Mouse (Mus musculus): ENCODE measurements around the gene Pgap3. TPM values are rescaled to one million over a fixed set of nuclear protein-coding genes. Genes with fewer than 3 reads are reported as not detected.
"Not testable (repeated sequence)": the region's sequence is repeated elsewhere in the genome, so short reads cannot be mapped to it uniquely, and the experiment has no call there.

The Pgap3 gene
- polyA plus RNA-seq, 1 experiment from 2014 or later: 2.9 TPM

GRCm38 (mm10) chr11:98394301-98394700 is 6.0 kb downstream of the Pgap3 start:
- 84% methylated on average over 6 of the region's 6 CpGs for WGBS (ENCODE audit: missing documents)
- Histone ChIP-seq H3K4me3 (ENCODE audit: inconsistent target) (no peak overlapping the region), H3K79me2 (ENCODE audit: inconsistent target) (no peaks in the 10 kb centered on the region), H3K27ac (no peak overlapping the region), H3K36me3 (ENCODE audit: inconsistent target) (no peaks in the 10 kb centered on the region)

GRCm38 (mm10) chr11:98393317-98393716 is 7.0 kb downstream of the Pgap3 start:
- 35% methylated on average over 6 of the region's 6 CpGs for WGBS (ENCODE audit: missing documents)
- no peak overlapping the region for H3K27ac ChIP-seq
- H3K36me3 ChIP-seq (ENCODE audit: inconsistent target): no peaks in the 10 kb centered on the region
- H3K4me3 ChIP-seq (ENCODE audit: inconsistent target): no peak overlapping the region
- no peaks in the 10 kb centered on the region for H3K79me2 ChIP-seq (ENCODE audit: inconsistent target)

DNA sequence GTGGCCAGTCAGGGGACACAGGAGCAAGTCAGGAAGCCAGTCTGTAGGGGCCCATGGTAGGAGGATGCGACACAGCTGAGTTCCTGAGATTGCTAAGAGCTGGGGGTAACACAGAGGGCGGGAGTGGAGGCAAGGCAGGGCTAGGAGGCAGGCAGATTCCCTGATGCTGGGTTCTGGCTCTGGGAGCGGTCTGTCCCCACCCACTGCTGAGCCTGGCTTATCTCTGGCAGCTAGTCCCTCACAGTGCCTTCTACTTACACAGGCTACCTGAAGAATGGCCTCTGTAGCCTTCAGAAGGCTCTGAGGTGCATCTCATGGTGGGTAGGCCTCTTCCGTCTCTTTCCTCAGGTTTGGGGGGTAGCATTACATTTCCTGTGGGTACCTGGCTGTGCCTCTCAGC is 7.6 kb downstream of the Pgap3 start:
- H3K36me3 ChIP-seq (ENCODE audit: inconsistent target): no peaks in the 10 kb centered on the region
- WGBS (ENCODE audit: missing documents): 49% methylated on average over 4 of the region's 4 CpGs
- H3K4me3 ChIP-seq (ENCODE audit: inconsistent target): no peak overlapping the region
- no peak overlapping the region for H3K27ac ChIP-seq
- H3K79me2 ChIP-seq (ENCODE audit: inconsistent target): no peaks in the 10 kb centered on the region

DNA sequence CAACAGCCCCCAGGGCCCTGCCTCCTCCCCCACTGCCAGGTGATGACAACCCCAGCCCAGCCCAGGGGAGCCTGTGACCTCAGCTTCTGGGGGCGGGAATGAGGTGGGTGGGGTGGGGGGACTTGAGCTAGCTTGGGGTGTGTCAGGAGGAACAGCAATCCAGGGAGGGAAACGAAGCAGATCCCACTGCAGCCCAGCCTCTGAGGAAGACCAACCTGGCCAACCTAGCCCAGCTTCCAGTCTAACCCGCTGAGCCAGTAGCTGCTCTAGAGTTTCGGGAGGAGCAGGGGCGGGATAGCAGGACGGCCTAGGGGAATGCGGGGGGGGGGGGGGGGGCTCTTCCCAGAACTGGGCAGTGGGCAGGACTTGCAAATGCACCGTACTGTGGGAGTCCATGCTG is 8.3 kb downstream of the Pgap3 start:
- H3K4me3 ChIP-seq (ENCODE audit: inconsistent target): no peak overlapping the region
- H3K36me3 ChIP-seq (ENCODE audit: inconsistent target): no peaks in the 10 kb centered on the region
- no peaks in the 10 kb centered on the region for H3K79me2 ChIP-seq (ENCODE audit: inconsistent target)
- H3K27ac ChIP-seq: no peak overlapping the region
- 73% methylated on average over 7 of the region's 8 CpGs for WGBS (ENCODE audit: missing documents)

- 91% methylated on average over 12 of the region's 12 CpGs for WGBS (ENCODE audit: missing documents)
- Histone ChIP-seq H3K27ac (no peak overlapping the region), H3K79me2 (ENCODE audit: inconsistent target) (no peaks in the 10 kb centered on the region), H3K36me3 (ENCODE audit: inconsistent target) (no peaks in the 10 kb centered on the region), H3K4me3 (ENCODE audit: inconsistent target) (no peak overlapping the region)
Observed at GRCm38 (mm10) chr11:98390141-98390540, 10.1 kb downstream of the Pgap3 start.

DNA sequence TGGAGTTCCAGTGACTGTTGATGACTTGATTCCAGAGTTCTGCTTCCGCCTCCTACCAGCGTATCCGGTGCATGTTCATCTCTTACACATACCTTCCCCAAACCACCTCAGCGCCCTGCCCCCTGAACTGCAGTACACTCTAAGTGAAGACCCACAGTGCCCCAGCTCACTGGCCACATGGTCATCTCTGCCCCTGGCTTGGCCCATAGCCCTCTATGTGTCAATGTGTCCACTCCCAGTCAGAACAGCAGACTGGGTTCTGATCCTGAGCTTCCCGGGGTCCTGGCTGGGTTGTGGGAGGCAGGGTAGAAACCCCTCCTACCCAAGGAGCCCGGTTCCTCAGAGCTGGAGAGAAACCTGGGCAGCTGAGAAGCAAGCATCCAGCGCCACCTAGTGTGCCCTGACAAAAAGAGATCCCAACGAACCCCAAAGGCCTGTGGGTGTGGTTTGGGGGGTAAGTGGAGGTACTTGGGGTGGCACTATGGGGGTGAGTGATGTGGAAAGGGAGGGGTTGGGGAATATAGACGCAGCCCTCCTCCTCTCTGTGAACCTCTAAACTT is 11.0 kb downstream of the Pgap3 start:
- Histone ChIP-seq H3K79me2 (ENCODE audit: inconsistent target) (no peaks in the 10 kb centered on the region), H3K36me3 (ENCODE audit: inconsistent target) (no peaks in the 10 kb centered on the region), H3K27ac (no peak overlapping the region), H3K4me3 (ENCODE audit: inconsistent target) (no peak overlapping the region)
- WGBS (ENCODE audit: missing documents): 20% methylated on average over 9 of the region's 9 CpGs

- Histone ChIP-seq H3K36me3 (ENCODE audit: inconsistent target) (no peaks in the 10 kb centered on the region), H3K4me3 (ENCODE audit: inconsistent target) (no peak overlapping the region), H3K27ac (no peak overlapping the region), H3K79me2 (ENCODE audit: inconsistent target) (no peaks in the 10 kb centered on the region)
- WGBS (ENCODE audit: missing documents): 92% methylated on average over 9 of the region's 10 CpGs
Observed at GRCm38 (mm10) chr11:98388282-98388681, 12.0 kb downstream of the Pgap3 start.

DNA sequence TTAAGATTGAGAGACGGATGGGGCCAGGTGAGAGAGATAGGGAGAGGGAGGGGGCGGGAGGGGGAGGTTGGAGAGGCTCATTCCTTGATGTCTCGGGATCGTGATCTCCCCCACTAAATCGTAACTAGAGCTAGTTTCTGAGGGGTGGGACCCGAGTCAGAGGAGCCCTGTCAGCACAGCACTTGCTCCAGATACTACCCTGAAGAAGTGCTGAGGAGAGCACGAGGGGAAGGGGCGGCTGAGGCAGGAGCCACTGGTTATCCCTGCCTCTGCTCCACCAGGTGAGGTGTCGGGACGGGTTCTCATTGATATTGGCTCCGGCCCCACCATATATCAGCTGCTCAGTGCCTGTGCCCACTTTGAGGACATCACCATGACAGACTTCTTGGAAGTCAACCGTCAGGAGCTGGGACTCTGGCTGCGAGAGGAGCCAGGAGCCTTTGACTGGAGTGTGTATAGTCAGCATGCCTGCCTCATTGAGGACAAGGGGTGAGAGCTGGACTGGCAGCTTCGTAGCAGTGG is 13.2 kb downstream of the Pgap3 start:
- 70% methylated on average over 12 of the region's 14 CpGs for WGBS (ENCODE audit: missing documents)
- Histone ChIP-seq H3K4me3 (ENCODE audit: inconsistent target) (no peak overlapping the region), H3K27ac (no peak overlapping the region), H3K36me3 (ENCODE audit: inconsistent target) (no peaks in the 10 kb centered on the region), H3K79me2 (ENCODE audit: inconsistent target) (no peaks in the 10 kb centered on the region)

GRCm38 (mm10) chr11:98386596-98386995 is 13.7 kb downstream of the Pgap3 start:
- 21% methylated on average over 24 of the region's 24 CpGs for WGBS (ENCODE audit: missing documents)
- no peak overlapping the region for H3K4me3 ChIP-seq (ENCODE audit: inconsistent target)
- no peaks in the 10 kb centered on the region for H3K36me3 ChIP-seq (ENCODE audit: inconsistent target)
- no peaks in the 10 kb centered on the region for H3K79me2 ChIP-seq (ENCODE audit: inconsistent target)
- no peak overlapping the region for H3K27ac ChIP-seq

DNA sequence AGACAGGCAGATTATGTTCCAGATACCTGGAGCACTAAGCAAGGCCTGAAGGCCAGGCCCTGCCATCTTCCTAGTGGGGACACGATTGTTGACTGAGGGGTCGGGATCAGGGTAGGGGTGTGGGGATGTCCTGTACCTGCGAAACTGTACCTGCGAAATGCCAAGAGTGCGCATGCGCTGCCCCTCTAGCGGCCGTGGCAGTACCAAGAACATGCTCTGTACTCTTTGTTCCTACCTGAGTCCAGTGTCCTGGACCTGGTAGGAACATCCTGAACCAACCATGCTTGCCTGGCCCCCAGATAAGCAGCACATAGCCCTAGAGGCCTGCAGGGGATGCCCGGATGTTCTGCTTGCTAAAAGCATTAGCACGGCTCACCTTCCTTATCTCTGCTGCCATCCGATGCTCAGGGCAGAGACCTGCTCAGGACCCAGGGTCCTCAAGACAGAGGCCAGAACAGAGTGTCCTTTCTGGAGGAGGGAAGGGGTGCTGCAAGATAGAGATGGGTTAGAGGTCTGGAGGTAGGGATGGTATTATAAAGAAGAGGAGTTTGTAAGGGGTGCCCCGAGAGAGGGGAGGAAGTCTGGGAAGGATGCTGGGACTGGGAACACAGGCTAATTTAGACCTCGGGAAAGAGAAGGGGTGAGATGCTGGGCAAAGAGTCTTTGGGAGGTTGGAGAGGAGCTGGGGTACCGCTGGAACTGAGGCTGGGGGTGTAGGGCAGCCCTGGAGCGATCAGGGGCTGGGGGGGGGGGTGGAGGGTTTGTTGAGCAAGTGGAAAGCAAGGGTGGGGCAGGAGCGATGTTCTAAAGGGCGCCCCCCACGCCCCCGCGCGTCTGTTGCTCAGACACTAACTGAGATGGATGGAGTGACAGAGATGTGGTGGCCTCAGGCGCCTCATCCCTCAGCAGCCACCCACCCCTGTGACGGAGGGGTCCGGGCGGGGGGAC is 14.4 kb downstream of the Pgap3 start, which contains the start of gene Pnmt:
Gene Pnmt (plus strand): TSS at position 813 of the 948 bp plus-strand sequence.
- no peaks in the 10 kb centered on the region for H3K79me2 ChIP-seq (ENCODE audit: inconsistent target)
- peaks cover 1% of the 10 kb centered on the region; the same call in 1 of the 2 replicates for H3K36me3 ChIP-seq (ENCODE audit: inconsistent target)
- 65% methylated on average over 24 of the region's 25 CpGs for WGBS (ENCODE audit: missing documents)
- no peak within 1 kb of the TSS for H3K27ac ChIP-seq
- no peak within 1 kb of the TSS for H3K4me3 ChIP-seq (ENCODE audit: inconsistent target)

DNA sequence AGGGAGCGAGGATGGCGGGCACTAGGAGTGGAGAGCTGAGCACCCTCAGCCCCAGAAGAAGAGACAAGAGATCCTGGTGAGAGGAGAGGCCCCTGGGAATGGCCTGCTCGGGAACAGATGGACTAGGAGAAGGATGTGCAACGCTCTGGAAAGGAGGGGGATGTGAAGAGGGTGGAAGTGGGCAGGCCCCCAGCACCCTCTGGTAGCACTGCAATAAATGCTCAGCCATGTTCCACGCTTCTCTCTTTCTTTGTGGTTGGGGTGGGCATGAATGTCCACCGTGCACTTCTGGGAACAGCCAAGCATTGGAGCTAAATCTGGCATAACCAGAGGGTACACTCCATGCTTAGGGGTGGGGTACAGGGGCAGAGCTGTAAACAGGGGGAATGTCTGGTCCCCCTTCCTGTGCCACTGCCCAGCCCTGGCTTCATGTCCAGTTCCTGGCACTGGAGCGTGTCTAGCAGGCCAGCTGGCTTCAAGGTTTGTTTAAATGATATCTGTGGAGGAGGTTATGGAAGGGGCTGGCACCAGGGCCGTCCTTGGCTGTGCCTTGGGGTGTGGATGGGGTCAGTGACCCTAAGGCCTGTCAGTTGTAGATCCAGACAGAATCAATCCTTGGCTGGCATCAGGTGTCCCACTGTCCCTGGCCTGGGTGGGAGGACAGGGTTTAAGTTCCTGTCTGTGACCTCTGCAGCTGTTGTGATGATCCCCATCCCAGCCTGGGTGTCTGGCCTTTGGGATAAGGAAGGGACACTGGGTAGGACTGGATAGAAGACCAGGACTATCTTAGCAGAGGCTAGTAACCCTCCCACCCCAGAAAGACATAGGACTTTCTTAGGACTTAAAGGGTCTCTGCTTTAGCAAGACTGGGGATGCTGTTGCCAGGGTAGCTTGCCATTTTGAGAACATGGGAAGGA is 15.3 kb downstream of the Pgap3 start:
- Histone ChIP-seq H3K36me3 (ENCODE audit: inconsistent target) (peaks cover 11% of the 10 kb centered on the region), H3K79me2 (ENCODE audit: inconsistent target) (no peaks in the 10 kb centered on the region), H3K4me3 (ENCODE audit: inconsistent target) (no peak overlapping the region), H3K27ac (no peak overlapping the region)
- WGBS (ENCODE audit: missing documents): 77% methylated on average over 8 of the region's 8 CpGs

DNA sequence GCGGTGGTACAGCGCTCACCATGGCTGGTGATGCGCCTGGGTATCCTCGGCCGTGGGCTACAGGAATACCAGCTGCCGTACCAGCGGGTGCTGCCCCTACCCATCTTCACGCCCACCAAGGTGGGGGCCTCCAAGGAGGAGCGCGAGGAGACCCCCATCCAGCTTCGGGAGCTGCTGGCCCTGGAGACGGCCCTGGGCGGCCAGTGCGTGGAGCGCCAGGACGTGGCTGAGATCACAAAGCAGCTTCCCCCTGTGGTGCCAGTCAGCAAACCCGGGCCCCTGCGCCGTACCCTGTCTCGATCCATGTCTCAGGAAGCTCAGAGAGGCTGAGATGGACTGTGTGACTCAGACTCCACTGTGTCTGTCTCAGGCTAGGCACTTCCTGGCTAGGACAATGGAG is 16.1 kb downstream of the Pgap3 start:
- Histone ChIP-seq H3K4me3 (ENCODE audit: inconsistent target) (no peak overlapping the region), H3K79me2 (ENCODE audit: inconsistent target) (no peaks in the 10 kb centered on the region), H3K27ac (no peak overlapping the region), H3K36me3 (ENCODE audit: inconsistent target) (peaks cover 18% of the 10 kb centered on the region)
- 79% methylated on average over 19 of the region's 20 CpGs for whole genome bisulfite sequencing (ENCODE audit: missing documents)

DNA sequence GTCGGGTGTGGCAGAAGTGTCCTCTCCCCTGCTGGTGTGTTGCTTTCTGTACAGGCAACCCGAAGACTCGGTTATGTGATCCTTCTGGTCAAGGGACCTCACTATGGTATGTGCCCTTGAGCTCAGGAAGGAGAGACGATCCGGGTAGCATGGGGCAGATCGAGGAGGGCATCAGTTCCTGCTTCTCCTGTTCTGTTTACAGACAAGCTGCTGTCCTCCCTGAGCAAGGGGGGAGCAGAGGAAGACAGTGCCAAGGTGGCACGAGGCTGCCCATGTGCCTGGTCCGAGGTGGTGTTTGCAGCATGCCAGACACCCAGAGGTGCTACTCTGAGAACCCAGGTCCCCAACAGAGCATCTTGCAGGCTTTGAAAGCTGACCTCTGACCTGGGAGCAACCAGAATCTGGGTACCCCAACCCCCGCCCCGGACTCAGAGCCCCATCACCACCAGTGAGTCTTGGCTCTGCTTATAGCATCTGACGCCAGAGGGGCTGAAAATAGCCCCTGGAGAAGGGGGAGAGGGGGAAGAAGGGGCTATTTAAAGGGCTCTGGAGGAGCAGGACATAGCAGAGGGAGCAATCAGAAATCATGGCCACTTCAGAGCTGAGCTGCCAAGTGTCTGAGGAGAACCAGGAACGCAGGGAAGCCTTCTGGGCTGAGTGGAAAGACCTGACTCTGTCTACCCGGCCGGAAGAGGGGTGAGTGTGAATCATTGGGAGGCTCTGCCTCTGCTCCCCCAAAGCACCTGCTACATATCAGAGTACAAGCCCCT is 16.8 kb downstream of the Pgap3 start, which contains the start of gene Tcap:
Gene Tcap (plus strand): TSS at position 551 of the 770 bp plus-strand sequence.
- Histone ChIP-seq H3K27ac (no peak within 1 kb of the TSS), H3K36me3 (ENCODE audit: inconsistent target) (peaks cover 26% of the 10 kb centered on the region), H3K4me3 (ENCODE audit: inconsistent target) (no peak within 1 kb of the TSS), H3K79me2 (ENCODE audit: inconsistent target) (no peaks in the 10 kb centered on the region)
- WGBS (ENCODE audit: missing documents): 74% methylated on average over 14 of the region's 14 CpGs

DNA sequence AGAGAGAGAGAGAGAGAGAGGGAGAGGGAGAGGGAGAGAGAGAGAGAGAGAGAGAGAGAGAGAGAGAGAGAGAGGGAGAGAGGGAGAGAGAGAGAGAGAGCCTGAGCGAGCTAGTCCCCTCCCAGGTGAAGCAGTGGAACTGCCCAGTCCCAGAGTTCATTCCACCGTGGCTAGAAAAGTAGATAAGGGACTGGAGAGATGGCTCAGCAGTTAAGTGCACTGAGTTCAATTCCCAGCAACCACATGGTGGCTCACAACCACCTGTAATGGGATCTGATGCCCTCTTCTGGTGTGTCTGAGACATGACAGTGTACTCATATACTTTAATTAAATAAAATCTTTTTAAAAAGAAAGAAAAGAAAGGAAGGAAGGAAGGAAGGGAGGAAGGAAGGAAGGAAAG is 17.9 kb downstream of the Pgap3 start:
- not testable (repeated sequence) for H3K79me2 ChIP-seq (ENCODE audit: inconsistent target); H3K27ac ChIP-seq; H3K4me3 ChIP-seq (ENCODE audit: inconsistent target)
- peaks cover 36% of the 10 kb centered on the region for H3K36me3 ChIP-seq (ENCODE audit: inconsistent target)
- 44% methylated on average over 1 of the region's 2 CpGs for WGBS (ENCODE audit: missing documents)
